Mouse (Mus musculus) kidney, embryonic 14.5 days (tissue): Measurements from ENCODE around the gene Hspb6. TPM values are rescaled to one million over a fixed set of nuclear protein-coding genes. Genes with fewer than 3 reads are reported as not detected.

Experiments
- ATAC-seq: fragments of 200-750 bp; cut with Nextera tagmentation; 2 replicates; pipeline ENCODE4 v1.8.0; 2017; ENCODE audit warnings: moderate number of reproducible peaks, mild to moderate bottlenecking, moderate TSS enrichment, moderate library complexity; ENCODE audit not compliant: low FRiP score, low TSS enrichment
- H3K27ac ChIP-seq: fragments of 300-500 bp; sonication (generic); 2 replicates; pipeline ENCODE4 v1.5.1; 2014; ENCODE audit warnings: low read depth, mild to moderate bottlenecking, low read length, moderate library complexity, mixed read lengths
- H3K27me3 ChIP-seq: fragments of 300-500 bp; sonication (generic); 2 replicates; pipeline ENCODE4 v1.6.1; 2014; ENCODE audit warnings: mild to moderate bottlenecking, low read length; ENCODE audit not compliant: control insufficient read depth, insufficient read depth
- H3K36me3 ChIP-seq: fragments of 300-500 bp; sonication (generic); 2 replicates; pipeline ENCODE4 v1.6.1; 2014; ENCODE audit warnings: low read length, mixed read lengths; ENCODE audit not compliant: control insufficient read depth, insufficient read depth
- H3K4me1 ChIP-seq: fragments of 300-500 bp; sonication (generic); 2 replicates; pipeline ENCODE4 v1.6.1; 2014; ENCODE audit warnings: low read length, mixed read lengths; ENCODE audit not compliant: control insufficient read depth, insufficient read depth
- H3K4me2 ChIP-seq: fragments of 300-500 bp; sonication (generic); replicated peaks from 2 replicates; pipeline ENCODE4 v1.6.1; 2014; ENCODE audit warnings: low read depth, mild to moderate bottlenecking, low read length
- H3K4me3 ChIP-seq: fragments of 300-500 bp; sonication (generic); 2 replicates; pipeline ENCODE4 v1.5.1; 2014; ENCODE audit warnings: mild to moderate bottlenecking, low read length
- H3K9ac ChIP-seq: fragments of 300-500 bp; sonication (generic); 2 replicates; pipeline ENCODE4 v1.6.1; 2014; ENCODE audit warnings: low read depth, mild to moderate bottlenecking, low read length, moderate library complexity
- H3K9me3 ChIP-seq: fragments of 300-500 bp; sonication (generic); 2 replicates; pipeline ENCODE4 v1.6.1; 2016; ENCODE audit warnings: low read length; ENCODE audit not compliant: control insufficient read depth
- WGBS: fragments of 180-500 bp; shearing (Covaris S2); extraction: QIAGEN DNeasy Blood & Tissue Kit; methylation state at CpG from one replicate; pipeline ENCODE4 v1.1.7; 2014; 5-methylcytosine and 5-hydroxymethylcytosine counted together
- polyA plus RNA-seq: library from polyadenylated mRNA; unstranded; fragments of >200 nt; fragmentation: Nextera tagmentation; extraction: Ambion mirVana; gene quantifications from 2 replicates; pipeline ENCODE4 v1.2.1, GENCODE M21; 2014

Hspb6 gene
- polyA plus RNA-seq, 1 experiment from 2014 or later = 9.2 TPM

DNA sequence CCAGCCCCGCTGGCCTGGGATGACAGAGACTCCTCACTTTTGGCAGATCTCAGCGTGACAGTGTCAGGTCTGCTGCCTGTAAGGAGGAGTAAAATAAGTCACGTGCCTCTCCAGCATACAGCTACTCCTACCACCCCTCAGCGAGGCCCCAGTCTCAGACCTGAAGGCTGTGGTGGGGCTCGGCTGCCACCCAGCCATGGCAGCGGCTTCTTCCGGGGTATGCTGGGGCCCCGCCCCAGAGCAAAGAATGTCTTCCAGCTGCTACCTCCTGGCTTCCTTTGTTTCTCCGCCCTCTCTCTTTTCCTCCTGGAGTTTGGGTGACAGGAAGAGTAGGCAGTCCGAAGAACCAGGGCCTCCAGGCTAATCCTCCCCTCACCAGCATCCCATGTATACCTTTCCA, 26.0 kb upstream of the Hspb6 start:
- 0 out of 2 replicates have a peak overlapping the region, but pooled peaks have one; percentile 8 for H3K4me3 ChIP-seq
- peak overlapping the region; percentile 70 for H3K27ac ChIP-seq
- peaks cover 59% of the 10 kb centered on the region for H3K36me3 ChIP-seq
- H3K9me3 ChIP-seq = no peaks in the 10 kb centered on the region
- peak overlapping the region; percentile 30 for H3K4me2 ChIP-seq
- H3K27me3 ChIP-seq = no peaks in the 10 kb centered on the region
- WGBS = 22% methylated on average over 10 of the region's 10 CpGs
- H3K9ac ChIP-seq = peak overlapping the region; percentile 25; the same call in 1 of the 2 replicates
- H3K4me1 ChIP-seq = peaks cover 17% of the 10 kb centered on the region
- peak; percentile 33; the same call in 1 of the 2 replicates for ATAC-seq

DNA sequence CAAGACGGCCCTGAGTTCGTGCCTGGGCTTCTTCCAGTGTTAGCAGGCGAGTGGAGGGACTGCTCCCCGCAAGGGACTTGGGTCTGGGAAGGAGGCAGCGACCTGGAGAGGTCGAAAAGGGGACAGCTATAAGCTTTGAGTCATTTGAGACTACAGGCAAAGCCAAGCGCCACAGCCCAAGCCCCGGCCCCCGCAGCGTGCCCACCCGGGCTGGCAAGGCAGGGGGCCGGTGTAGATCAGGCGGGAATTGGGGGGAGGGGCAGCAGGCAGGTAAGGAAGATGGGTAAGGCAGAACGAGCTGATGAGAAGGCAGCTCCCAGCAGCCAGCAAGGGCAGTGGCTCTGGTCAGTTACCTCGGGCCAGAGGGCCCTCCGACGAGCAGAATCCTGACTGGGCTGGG, 25.6 kb upstream of the Hspb6 start:
- Histone ChIP-seq H3K4me3 (0 out of 2 replicates have a peak overlapping the region, but pooled peaks have one; percentile 8), H3K9me3 (no peaks in the 10 kb centered on the region), H3K36me3 (peaks cover 61% of the 10 kb centered on the region), H3K9ac (peak overlapping the region; percentile 25; the same call in 1 of the 2 replicates), H3K27me3 (no peaks in the 10 kb centered on the region), H3K4me1 (peaks cover 17% of the 10 kb centered on the region), H3K4me2 (peak overlapping the region; percentile 30), H3K27ac (peak overlapping the region; percentile 70)
- 11% methylated on average over 17 of the region's 17 CpGs for WGBS
- no peak; the same call in 1 of the 2 replicates for ATAC-seq

DNA sequence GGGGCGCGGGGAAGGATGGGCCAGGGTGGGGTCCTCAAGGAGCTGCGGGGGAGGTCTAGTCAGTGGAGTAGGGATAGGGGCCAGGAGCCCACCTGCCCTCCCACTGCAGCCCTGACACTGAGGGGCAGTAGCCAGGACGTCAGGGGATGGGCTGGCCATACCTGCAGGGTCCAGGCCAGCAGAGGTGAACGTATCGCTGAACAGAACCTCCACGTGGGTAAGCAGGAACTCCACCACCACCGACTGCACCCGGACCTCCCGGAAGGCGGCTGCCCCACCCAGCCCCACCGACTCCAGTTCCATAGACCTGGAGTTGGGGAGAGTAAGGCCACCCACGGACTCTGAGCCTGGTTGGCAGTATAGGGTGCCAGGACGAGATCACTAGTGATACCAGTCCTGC, 25.0 kb upstream of the Hspb6 start:
- WGBS = 71% methylated on average over 14 of the region's 14 CpGs
- no peak overlapping the region for H3K4me3 ChIP-seq

DNA sequence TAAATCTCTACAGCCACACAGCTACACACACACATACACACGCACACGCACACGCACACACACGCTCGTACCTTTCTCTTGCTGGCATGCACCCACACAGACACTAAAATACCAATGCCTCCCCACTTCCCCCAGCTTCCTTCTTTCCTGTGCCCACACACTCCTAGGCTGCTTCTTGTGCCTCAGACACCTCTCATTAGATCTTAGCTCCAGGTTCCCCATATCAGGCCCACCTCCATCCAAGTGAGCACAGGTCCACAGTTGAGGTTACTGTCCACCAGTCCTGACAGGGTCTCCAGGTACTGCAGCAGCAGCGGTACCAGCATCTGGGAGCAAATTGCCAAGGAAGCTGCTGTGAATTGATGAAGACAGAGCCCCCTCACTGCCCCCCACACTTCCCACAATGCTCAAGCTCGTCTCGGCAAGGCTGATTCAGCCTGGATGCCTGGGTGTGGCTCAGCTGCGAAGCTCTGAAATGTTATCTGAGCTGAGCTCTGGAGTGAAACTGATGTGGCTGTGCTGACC, 20.6 kb upstream of the Hspb6 start:
- peaks cover 25% of the 10 kb centered on the region for H3K4me1 ChIP-seq
- no peaks in the 10 kb centered on the region for H3K9me3 ChIP-seq
- no peak overlapping the region for H3K9ac ChIP-seq
- H3K36me3 ChIP-seq = peaks cover 50% of the 10 kb centered on the region
- 77% methylated on average over 9 of the region's 9 CpGs for WGBS
- H3K27me3 ChIP-seq = no peaks in the 10 kb centered on the region
- no peak overlapping the region for H3K4me3 ChIP-seq
- H3K4me2 ChIP-seq = no peak overlapping the region
- ATAC-seq = no peak
- H3K27ac ChIP-seq = no peak overlapping the region

More for the DNA sequence above, 25.0 kb upstream of the Hspb6 start:
- H3K9me3 ChIP-seq = no peaks in the 10 kb centered on the region
- no peak for ATAC-seq
- H3K36me3 ChIP-seq = peaks cover 67% of the 10 kb centered on the region
- peaks cover 17% of the 10 kb centered on the region for H3K4me1 ChIP-seq
- H3K4me2 ChIP-seq = no peak overlapping the region; the same call in 1 of the 2 replicates
- no peak overlapping the region for H3K9ac ChIP-seq
- H3K27me3 ChIP-seq = no peaks in the 10 kb centered on the region
- H3K27ac ChIP-seq = no peak overlapping the region

DNA sequence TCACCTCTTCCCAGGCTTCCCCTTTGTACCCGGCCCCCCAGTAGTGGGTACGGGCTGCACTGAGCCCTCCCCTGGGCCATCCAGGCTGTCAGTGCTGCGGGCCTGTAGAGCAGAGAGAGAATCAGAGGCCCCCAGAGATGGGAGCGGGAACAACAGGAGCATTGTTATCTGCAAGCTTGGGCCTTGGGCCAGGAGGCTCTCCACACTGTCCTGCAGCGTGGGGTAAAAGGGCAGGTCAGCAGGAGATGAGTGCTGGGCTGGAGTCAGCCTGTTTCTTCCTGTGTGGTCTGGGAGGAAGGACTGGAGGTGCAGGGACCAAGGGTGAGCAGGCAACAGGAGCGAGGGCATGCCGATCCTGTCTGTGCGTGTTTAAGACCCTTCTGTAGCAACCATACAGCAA, 19.0 kb upstream of the Hspb6 start:
- Histone ChIP-seq H3K36me3 (peaks cover 43% of the 10 kb centered on the region), H3K9ac (peak overlapping the region; percentile 28; the same call in 1 of the 2 replicates), H3K27me3 (no peaks in the 10 kb centered on the region), H3K4me3 (0 out of 2 replicates have a peak overlapping the region, but pooled peaks have one; percentile 73), H3K9me3 (no peaks in the 10 kb centered on the region), H3K4me1 (peaks cover 18% of the 10 kb centered on the region), H3K4me2 (no peak overlapping the region), H3K27ac (no peak overlapping the region)
- no peak for ATAC-seq
- WGBS = 43% methylated on average over 8 of the region's 8 CpGs

DNA sequence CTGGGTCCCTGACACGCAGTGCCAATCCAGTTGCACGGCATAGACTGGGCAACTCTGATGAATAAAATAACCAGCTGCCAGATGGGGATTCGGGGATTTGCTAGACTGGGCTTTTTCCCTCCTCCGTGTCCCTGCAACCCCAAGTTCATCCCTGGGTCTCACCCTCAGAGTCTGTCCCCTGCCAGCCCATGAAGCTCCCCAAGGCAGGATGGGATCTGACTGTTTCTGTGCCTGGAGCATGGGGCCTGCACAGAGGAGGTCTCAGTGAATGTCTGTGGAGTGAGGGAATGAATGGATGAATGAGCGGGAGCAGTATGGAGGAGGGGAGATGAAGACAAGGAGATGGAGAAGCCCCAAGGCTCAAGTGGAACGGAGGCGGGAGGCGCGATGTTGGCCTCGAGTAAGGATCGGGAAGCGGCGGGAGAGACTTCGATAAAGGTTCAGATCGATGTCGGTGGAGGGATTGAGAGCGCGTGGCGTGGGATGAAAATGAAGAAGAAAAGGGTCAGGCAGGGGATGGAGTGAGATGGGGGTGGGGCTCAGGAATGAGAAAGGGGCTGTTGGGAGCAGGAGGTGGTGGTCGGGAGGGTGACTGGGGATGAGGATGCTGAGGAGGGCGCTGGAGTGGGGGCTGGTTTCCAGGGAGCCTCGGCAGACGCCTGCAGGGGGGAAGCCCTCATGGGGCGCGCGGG, 17.9 kb upstream of the Hspb6 start:
- WGBS = 10% methylated on average over 25 of the region's 26 CpGs
- Histone ChIP-seq H3K9ac (peak overlapping the region; percentile 78), H3K27me3 (no peaks in the 10 kb centered on the region), H3K36me3 (peaks cover 36% of the 10 kb centered on the region), H3K9me3 (no peaks in the 10 kb centered on the region), H3K4me2 (peak overlapping the region; percentile 92), H3K4me1 (peaks cover 18% of the 10 kb centered on the region), H3K27ac (peak overlapping the region; percentile 47), H3K4me3 (peak overlapping the region; percentile 73)
- peak; percentile 47 for ATAC-seq

DNA sequence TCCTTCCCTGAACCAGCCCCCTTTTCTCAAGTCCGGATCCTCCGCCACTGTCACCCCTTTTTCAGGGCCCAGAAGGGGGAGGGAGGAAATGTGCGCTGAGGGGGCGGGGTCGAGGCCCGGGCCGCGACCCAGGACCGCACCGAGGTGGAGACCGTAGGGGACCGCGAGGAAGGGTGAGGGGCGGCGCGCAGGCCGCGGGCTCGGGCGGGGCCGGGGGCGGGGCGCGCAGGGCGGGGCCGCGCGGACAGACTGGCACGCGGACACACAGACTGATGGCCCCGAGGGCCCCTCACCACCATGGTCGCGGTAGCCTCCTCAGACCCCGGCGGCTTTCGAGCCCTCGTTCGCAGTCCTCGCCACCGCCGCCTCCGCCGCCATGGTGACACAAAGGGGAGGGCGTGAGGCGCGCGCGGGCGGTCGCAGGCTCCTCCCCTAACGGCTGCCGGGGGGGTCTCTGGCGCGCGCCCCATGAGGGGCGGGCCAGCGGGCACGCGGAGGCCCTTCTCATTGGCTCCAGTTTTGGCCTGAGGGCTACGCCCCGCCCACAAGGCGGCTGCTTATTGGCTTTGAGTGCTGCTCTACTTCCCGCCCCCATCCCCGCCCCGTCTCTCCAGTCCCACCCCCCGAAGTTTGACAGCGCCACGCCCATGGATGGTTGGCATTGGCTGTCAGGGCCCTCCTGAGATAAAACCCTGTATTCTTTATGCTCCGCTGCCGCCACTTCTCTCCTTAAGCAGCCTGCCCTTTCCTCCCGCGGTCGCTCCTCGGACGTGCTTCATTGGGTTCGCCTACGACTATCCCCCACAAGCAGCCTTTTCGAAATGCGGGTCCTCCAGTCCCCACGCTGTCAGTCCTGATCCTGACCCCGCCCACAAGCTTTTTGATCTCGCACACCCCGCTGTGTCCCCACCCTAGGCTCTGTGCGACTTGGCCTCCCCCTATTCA, 17.1 kb upstream of the Hspb6 start, which contains the start of gene Arhgap33:
Arhgap33 (minus strand) TSS at position 428 of the 945 bp plus-strand sequence.
- H3K4me1 ChIP-seq = peaks cover 18% of the 10 kb centered on the region
- H3K4me2 ChIP-seq = peak within 1 kb of the TSS; percentile 92
- ATAC-seq = peak; percentile 93
- H3K9ac ChIP-seq = peak within 1 kb of the TSS; percentile 78
- H3K36me3 ChIP-seq = peaks cover 34% of the 10 kb centered on the region
- WGBS = under 1% methylated on average over 55 of the region's 84 CpGs
- H3K9me3 ChIP-seq = no peaks in the 10 kb centered on the region
- peak within 1 kb of the TSS; percentile 73 for H3K4me3 ChIP-seq
- H3K27ac ChIP-seq = peak within 1 kb of the TSS; percentile 47
- no peaks in the 10 kb centered on the region for H3K27me3 ChIP-seq

DNA sequence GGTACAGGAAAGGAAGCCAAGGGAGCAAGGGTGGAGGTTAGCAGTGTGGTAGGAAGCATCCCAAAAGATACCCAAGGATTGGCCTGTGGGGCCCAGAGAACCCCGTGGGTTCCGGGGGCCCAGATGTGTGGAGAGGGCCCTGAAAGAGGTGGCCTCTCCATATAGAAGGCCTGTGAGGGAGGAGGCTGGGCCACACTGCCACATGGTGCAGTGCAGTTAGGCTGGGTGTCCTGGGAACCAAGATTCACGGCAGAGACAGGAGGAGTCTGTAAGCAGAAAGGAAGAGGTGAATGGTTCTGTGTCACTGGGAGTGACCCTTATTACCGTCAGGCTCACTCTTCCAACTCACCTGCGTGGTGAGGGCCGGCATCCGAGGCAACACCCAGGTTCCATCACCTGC, 11.4 kb upstream of the Hspb6 start:
- Histone ChIP-seq H3K27ac (no peak overlapping the region), H3K4me1 (0 out of 2 replicates have a peak, but pooled peaks cover under 1% of the 10 kb centered on the region), H3K4me2 (no peak overlapping the region), H3K4me3 (no peak overlapping the region), H3K9me3 (no peaks in the 10 kb centered on the region), H3K36me3 (peaks cover 44% of the 10 kb centered on the region), H3K27me3 (no peaks in the 10 kb centered on the region), H3K9ac (no peak overlapping the region)
- no peak for ATAC-seq
- WGBS = 89% methylated on average over 7 of the region's 7 CpGs
